Mouse (Mus musculus) frontal cortex, postnatal 10 days (tissue): ENCODE data around the gene Fam20c.

Experiments used
- DNase-seq, 2 experiments: peaks; one replicate each; pipeline ENCODE4 v3.0.0; 2022; ENCODE audit warnings: low spot score in 2 of 2, mixed read lengths in 1 of 2

Gene Fam20c

DNA sequence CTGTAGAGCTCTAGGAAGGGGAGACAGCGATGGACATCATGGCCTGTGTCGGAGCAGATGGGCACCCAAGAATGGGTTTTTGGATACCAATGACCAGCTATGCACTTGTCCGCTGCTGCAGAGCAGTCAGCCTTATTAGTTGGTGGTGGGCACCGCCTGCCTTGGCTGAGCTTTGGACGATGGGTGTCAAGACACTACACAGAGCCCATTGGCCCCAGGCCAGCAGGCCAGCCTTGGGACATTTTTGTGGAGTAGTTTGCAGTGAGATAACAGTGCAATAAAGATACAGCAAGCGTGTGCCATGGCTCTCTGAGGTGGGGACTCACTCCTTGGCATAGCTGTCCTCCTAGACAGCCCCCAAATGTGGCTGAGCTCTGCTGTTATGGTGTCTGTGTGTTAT is 55.5 kb downstream of the Fam20c start:
- DNase-seq: no peak

- no peak for DNase-seq
Observed at GRCm38 (mm10) chr5:138819780-138820179, 65.5 kb downstream of the Fam20c start, which contains the start of gene Gm5294. Gm5294 (plus strand) TSS chr5:138820080.

DNA sequence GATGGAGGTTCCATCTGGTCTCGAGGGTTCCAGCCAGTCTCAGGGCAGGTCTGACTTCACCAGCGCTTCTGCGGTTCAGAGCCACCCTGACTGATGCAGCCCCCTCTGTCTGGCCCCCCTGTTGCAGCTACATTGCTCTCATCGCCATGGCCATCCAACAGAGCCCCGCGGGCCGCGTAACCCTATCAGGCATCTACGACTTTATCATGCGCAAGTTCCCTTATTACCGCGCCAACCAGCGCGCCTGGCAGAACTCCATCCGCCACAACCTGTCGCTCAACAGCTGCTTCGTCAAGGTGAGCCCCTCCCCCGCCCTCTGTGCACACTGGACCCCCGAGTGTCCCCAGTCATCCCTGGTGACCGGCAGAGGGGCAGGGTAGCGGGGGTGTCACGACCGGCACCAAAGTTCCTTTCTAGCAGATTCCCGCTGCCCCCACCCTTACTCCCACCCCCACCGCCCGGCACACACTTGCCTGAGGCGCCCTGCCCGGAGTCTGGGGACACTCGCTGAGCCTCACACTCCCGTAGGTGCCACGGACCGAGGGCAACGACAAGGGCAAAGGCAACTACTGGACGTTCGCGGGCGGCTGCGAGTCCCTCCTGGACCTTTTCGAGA is 66.5 kb downstream of the Fam20c start:
- no peak for DNase-seq

DNA sequence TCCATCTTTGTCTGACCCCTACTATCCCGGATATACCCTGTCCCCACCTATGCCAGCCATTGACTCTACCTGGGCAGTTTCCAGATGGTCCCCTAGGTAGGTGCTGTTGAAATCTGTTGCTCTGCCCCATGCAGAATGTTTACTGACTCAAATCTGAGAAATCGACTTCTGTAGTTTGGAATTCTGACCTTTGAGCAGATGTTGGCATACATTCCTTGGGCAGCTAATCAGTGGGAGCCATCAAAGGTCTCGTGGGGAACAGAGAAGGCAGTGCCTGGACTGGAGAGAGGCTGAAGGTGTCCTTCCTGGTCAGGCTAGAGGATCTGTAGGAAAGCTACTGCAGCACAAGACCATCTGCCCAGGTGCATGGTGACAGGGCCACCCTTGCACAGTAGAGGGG is 70.8 kb downstream of the Fam20c start:
- DNase-seq: no peak

GRCm38 (mm10) chr5:138833406-138833805 is 79.1 kb downstream of the Fam20c start:
- no peak for DNase-seq

DNA sequence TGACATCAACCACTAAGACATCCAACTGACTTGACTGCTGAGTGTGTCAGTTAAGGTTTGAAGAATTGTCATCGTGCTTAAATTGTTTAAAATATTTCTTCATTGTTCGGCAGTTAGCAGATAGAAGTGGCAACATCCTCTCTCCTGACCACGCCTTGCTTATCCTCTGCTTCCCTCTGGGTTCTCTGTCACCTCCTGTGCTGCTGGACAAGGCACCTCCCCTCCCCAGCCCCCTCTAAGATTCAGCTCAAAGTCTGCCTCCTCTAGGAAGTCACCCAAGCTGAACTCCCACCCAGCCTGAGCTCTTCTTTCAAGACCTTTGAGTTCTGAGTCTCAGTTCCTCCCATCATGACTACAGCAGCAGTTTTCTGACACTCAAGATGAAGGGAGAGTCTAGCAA is 80.6 kb downstream of the Fam20c start:
- no peak for DNase-seq

DNA sequence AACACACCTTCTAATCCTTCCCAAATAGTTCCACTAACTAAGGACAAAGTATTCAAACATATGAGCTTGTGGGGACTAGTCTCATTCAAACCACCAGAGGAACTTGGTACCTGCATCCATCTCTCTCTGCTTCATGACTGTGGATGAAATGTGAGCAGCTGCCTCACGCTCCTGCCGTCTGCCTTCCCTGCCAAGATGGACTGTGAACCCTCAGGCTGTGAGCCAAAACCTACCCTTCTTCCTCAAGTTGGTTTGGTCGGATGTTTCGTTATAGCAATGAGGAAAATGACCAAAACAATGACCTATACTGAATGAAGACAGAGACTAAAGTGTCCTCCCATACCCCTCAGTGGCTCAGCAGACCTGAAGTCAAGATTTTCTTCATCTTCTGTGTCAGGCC is 86.7 kb downstream of the Fam20c start:
- no peak for DNase-seq

DNA sequence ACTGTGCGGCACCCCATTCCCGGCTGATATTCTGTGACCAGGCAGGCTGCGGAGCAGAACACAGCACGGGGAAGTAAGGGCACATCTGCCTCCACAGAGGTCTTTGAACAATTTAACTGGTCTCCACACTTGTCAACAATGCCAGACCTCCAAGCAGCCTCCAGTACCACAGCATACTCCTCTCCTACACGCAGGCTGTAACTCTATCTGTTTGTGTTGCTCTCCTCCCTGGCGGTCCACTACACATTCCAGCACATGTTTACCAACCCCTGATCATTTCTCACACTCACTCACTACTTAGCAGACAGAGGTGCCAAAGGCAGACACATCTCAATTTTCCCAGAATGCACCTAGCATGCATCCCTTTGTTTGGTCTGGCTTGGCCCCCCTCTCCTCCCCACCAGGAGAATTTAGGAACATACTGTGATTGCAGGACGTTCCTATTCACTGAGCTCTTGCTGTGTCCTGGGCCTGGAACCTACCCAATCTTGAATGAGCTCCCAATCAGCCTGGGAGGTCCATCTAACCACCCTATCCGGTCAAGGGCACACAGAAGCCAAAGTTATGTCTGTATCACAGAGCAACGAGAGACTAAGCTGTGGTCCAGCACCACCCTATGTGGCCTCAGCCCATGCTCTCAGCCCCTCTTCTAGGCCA is 89.0 kb downstream of the Fam20c start:
- DNase-seq: no peak

- DNase-seq: no peak
Observed at GRCm38 (mm10) chr5:138846506-138846905, 92.2 kb downstream of the Fam20c start.

- peak; percentile 79 to 89 for DNase-seq
Observed at GRCm38 (mm10) chr5:138848102-138848501, 93.8 kb downstream of the Fam20c start.

DNA sequence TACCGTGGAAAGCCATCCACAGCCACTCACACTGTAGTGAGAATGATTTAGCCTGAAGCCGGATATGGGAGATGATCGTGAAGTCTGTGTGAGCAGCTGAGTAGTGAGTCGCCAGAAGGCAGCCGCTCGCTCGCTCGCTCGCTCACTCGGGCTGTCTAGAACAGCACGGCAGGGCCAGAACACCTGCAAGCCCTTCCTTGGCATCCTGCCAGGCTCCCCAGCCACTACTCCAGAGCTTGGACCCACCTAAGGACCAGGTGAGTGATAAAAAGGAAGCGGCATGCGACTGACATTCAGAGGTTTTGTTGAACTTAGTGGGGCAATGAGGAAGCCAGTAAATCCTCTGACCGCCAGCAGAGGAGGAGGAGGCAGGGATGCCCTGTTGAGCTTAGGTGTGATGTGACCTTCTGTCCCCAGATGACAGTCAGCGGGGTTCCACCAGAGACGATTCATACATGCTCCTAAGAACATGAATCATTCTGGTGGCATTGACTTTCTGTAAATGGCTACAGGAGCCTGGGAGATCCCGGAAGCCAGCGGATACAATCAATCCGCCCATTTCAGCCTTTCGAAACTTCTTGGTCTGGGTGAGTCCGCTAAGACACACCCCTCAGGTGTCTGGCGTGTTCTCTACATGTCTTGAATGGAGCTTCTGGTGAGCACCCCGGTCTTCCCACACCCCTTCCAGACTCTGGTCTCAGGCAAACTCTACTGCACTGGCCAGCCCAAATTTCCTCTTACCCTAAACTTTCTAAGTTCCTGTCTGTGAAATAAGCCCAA is 95.6 kb downstream of the Fam20c start:
- no peak for DNase-seq

GRCm38 (mm10) chr5:138850462-138850844 is 96.1 kb downstream of the Fam20c start:
- no peak for DNase-seq

DNA sequence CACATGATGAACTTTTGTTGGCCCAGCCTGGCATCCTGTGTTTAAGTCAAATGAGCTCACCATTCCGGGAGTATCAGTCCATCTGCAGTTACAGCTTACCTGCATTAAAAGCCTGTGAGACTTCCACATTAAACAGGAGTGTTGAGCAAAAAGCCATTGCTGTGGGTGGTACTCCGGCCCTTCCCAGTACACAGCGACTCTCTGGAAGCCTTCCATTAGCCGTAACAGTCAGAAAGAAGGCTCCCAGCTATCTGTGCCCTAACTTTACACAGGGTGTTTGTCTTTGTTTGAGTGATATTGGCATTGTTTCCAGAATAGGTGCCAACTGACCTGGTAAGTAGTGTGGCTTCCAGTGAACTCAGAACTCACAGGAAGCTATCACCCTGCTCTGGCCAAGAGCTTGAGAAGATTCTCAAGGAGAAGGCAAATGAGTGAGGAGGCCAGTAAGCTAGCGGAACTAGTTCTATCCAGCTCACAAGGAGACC is 97.0 kb downstream of the Fam20c start:
- no peak for DNase-seq

DNA sequence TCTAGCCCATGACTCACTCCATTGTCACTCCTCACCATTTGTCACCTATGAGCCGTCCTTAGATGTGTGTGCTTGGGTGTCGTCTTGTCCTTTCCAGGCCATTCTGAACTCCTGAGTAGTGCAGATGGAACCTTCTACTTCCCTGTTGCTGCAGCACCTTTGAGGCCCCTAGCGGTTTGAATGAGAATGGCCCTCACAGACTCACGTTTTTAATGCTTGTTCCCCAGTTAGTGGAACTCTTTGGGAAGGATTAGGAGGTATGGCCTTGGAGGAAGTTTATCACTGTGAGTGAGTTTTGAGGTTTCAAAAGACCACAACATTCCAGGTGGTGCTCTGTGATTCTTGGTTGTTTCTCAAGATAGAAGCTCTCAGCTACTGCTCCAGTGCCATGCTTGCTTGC is 97.8 kb downstream of the Fam20c start:
- DNase-seq: no peak

GRCm38 (mm10) chr5:138853349-138853748 is 99.0 kb downstream of the Fam20c start:
- no peak for DNase-seq

DNA sequence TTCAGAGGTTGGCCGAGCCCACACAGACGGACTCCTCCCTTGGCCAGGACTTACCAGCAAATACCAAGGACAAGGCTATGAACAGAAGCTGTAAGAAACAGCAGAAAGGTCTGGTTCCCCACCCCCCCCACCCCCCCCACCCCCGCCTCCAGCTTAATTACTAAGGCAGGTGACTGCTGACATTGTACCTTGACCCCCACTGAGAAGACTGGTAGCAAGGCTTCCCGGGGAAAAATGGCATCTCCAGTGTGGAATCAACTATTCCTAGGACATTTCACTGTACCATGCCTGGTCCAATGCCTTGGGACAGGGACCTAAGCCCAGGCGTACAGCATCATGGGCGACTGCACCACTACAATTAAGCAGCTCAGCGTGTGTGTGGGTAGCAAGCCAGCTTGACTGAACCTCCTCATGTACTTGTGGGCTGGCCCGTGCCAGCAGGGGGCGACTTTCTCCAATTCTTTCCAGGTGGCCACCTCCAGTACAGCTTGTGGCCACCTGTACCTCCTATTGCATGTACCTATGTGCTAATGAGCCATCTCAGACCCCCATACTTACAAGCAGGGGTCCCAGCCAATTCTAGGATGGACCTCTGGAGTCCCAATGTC is 102.8 kb downstream of the Fam20c start:
- peak; percentile 46 to 73 for DNase-seq

DNA sequence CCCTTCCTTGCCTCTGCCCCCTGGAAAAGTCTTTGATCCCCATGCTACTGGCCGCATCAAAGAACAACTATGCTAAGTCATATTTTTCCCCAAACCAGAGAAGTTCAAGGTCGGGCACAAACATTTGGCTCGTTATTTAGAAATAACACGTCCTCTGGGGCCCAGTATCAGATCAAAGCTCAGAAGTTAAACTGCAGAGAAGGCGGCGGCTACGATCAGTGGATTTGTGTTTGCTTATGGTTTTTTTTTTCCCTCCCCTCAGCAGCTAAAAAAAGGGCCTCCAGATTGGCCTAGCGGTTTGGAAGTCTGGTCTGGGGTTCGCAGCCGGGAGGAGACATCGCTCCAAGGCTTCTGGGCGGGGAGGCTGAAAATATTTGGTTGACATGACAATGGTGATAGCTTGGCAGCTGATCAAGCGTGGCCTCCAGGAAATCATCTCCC is 103.5 kb downstream of the Fam20c start:
- no peak for DNase-seq
